Mouse (Mus musculus): Measurements from ENCODE around the gene Macrod1. TPM values are rescaled to one million over a fixed set of nuclear protein-coding genes. Genes with fewer than 3 reads are reported as not detected.
A peak's percentile ranks its signal among the peaks of the same experiment; 100 is the strongest.
"Not testable (repeated sequence)": the region's sequence is repeated elsewhere in the genome, so short reads cannot be mapped to it uniquely, and the experiment has no call there.

Macrod1 gene
- polyA plus RNA-seq, 1 experiment = 18.3 TPM

GRCm38 (mm10) chr19:7020224-7020641 lies 36.4 kb upstream of the Macrod1 start:
- Histone ChIP-seq H3K4me1 (ENCODE audit: control insufficient read depth, insufficient read depth, low read length) (peaks cover 19% of the 10 kb centered on the region), H3K4me3 (ENCODE audit: insufficient read depth, low read length) (no peak overlapping the region), H3K27ac (ENCODE audit: insufficient read depth, low read depth, low read length) (peak overlapping the region; percentile 99)
- no peak for TF ChIP-seq POLR2A (IDR thresholded peaks at IDR 0.05; ENCODE audit: borderline replicate concordance, low read depth, low read length)
- peak; percentile 90 for TF ChIP-seq CTCF (IDR thresholded peaks at IDR 0.05; ENCODE audit: low read depth, low read length)

- no peak overlapping the region for H3K4me3 ChIP-seq (ENCODE audit: insufficient read depth, low read length)
- no peaks in the 10 kb centered on the region for H3K4me1 ChIP-seq (ENCODE audit: control insufficient read depth, insufficient read depth, low read length)
- H3K27ac ChIP-seq (ENCODE audit: insufficient read depth, low read depth, low read length) = no peak overlapping the region
- no peak for TF ChIP-seq POLR2A (IDR thresholded peaks at IDR 0.05; ENCODE audit: borderline replicate concordance, low read depth, low read length)
- no peak for TF ChIP-seq CTCF (IDR thresholded peaks at IDR 0.05; ENCODE audit: low read depth, low read length)
These were observed 27.1 kb upstream of the Macrod1 start for GRCm38 (mm10) chr19:7029531-7029930.

GRCm38 (mm10) chr19:7034006-7034405 lies 22.6 kb upstream of the Macrod1 start:
- H3K4me3 ChIP-seq (ENCODE audit: insufficient read depth, low read length) = no peak overlapping the region
- TF ChIP-seq POLR2A (IDR thresholded peaks at IDR 0.05; ENCODE audit: borderline replicate concordance, low read depth, low read length) = no peak
- no peak overlapping the region for H3K27ac ChIP-seq (ENCODE audit: insufficient read depth, low read depth, low read length)
- peaks cover 9% of the 10 kb centered on the region for H3K4me1 ChIP-seq (ENCODE audit: control insufficient read depth, insufficient read depth, low read length)

GRCm38 (mm10) chr19:7039088-7039720 lies 17.4 kb upstream of the Macrod1 start:
- TF ChIP-seq POLR2A (IDR thresholded peaks at IDR 0.05; ENCODE audit: borderline replicate concordance, low read depth, low read length) = no peak
- peak overlapping the region; percentile 85 for H3K4me3 ChIP-seq (ENCODE audit: insufficient read depth, low read length)
- peaks cover 11% of the 10 kb centered on the region for H3K4me1 ChIP-seq (ENCODE audit: control insufficient read depth, insufficient read depth, low read length)
- no peak overlapping the region; the same call in 1 of the 2 replicates for H3K27ac ChIP-seq (ENCODE audit: insufficient read depth, low read depth, low read length)

GRCm38 (mm10) chr19:7039841-7040636 lies 16.6 kb upstream of the Macrod1 start, which contains the start of gene Stip1:
Gene Stip1 (minus strand): TSS chr19:7039967.
- Histone ChIP-seq H3K4me1 (ENCODE audit: control insufficient read depth, insufficient read depth, low read length) (peaks cover 11% of the 10 kb centered on the region), H3K27ac (ENCODE audit: insufficient read depth, low read depth, low read length) (peak within 1 kb of the TSS; percentile 61), H3K4me3 (ENCODE audit: insufficient read depth, low read length) (peak within 1 kb of the TSS; percentile 85)
- TF ChIP-seq POLR2A (IDR thresholded peaks at IDR 0.05; ENCODE audit: borderline replicate concordance, low read depth, low read length) = no peak
- TF ChIP-seq CTCF (IDR thresholded peaks at IDR 0.05; ENCODE audit: low read depth, low read length) = no peak

GRCm38 (mm10) chr19:7040637-7041130 lies 15.9 kb upstream of the Macrod1 start:
- H3K4me1 ChIP-seq (ENCODE audit: control insufficient read depth, insufficient read depth, low read length) = peaks cover 11% of the 10 kb centered on the region

GRCm38 (mm10) chr19:7041171-7041570 lies 15.4 kb upstream of the Macrod1 start:
- Histone ChIP-seq H3K4me3 (ENCODE audit: insufficient read depth, low read length) (no peak overlapping the region), H3K27ac (ENCODE audit: insufficient read depth, low read depth, low read length) (no peak overlapping the region), H3K4me1 (ENCODE audit: control insufficient read depth, insufficient read depth, low read length) (peaks cover 11% of the 10 kb centered on the region)
- TF ChIP-seq POLR2A (IDR thresholded peaks at IDR 0.05; ENCODE audit: borderline replicate concordance, low read depth, low read length) (no peak), CTCF (IDR thresholded peaks at IDR 0.05; ENCODE audit: low read depth, low read length) (no peak)

More at GRCm38 (mm10) chr19:7040637-7041130, 15.9 kb upstream of the Macrod1 start:
- H3K4me3 ChIP-seq (ENCODE audit: insufficient read depth, low read length) = peak overlapping the region; percentile 66
- peak overlapping the region; percentile 61 for H3K27ac ChIP-seq (ENCODE audit: insufficient read depth, low read depth, low read length)
- TF ChIP-seq CTCF (IDR thresholded peaks at IDR 0.05; ENCODE audit: low read depth, low read length) (no peak), POLR2A (IDR thresholded peaks at IDR 0.05; ENCODE audit: borderline replicate concordance, low read depth, low read length) (no peak)

GRCm38 (mm10) chr19:7044279-7044678 lies 12.3 kb upstream of the Macrod1 start:
- Histone ChIP-seq H3K27ac (ENCODE audit: insufficient read depth, low read depth, low read length) (no peak overlapping the region), H3K4me1 (ENCODE audit: control insufficient read depth, insufficient read depth, low read length) (peaks cover 3% of the 10 kb centered on the region; the same call in 1 of the 2 replicates), H3K4me3 (ENCODE audit: insufficient read depth, low read length) (no peak overlapping the region)
- TF ChIP-seq POLR2A (IDR thresholded peaks at IDR 0.05; ENCODE audit: borderline replicate concordance, low read depth, low read length) (no peak), CTCF (IDR thresholded peaks at IDR 0.05; ENCODE audit: low read depth, low read length) (no peak)

- Histone ChIP-seq H3K27ac (ENCODE audit: insufficient read depth, low read depth, low read length) (no peak overlapping the region), H3K4me3 (ENCODE audit: insufficient read depth, low read length) (no peak overlapping the region), H3K4me1 (ENCODE audit: control insufficient read depth, insufficient read depth, low read length) (peaks cover 3% of the 10 kb centered on the region; the same call in 1 of the 2 replicates)
- TF ChIP-seq CTCF (IDR thresholded peaks at IDR 0.05; ENCODE audit: low read depth, low read length) (no peak), POLR2A (IDR thresholded peaks at IDR 0.05; ENCODE audit: borderline replicate concordance, low read depth, low read length) (no peak)
These were observed 11.9 kb upstream of the Macrod1 start for GRCm38 (mm10) chr19:7044706-7045105.

- not testable (repeated sequence) for H3K4me3 ChIP-seq (ENCODE audit: insufficient read depth, low read length); H3K27ac ChIP-seq (ENCODE audit: insufficient read depth, low read depth, low read length)
- H3K4me1 ChIP-seq (ENCODE audit: control insufficient read depth, insufficient read depth, low read length) = peaks cover 18% of the 10 kb centered on the region
These were observed 3.2 kb upstream of the Macrod1 start for GRCm38 (mm10) chr19:7053382-7053781.

Measured in bone marrow macrophage, adult 2 months (primary cell).